ENCODE assay signal across 33 mouse cellular contexts in the genomic region with DNA sequence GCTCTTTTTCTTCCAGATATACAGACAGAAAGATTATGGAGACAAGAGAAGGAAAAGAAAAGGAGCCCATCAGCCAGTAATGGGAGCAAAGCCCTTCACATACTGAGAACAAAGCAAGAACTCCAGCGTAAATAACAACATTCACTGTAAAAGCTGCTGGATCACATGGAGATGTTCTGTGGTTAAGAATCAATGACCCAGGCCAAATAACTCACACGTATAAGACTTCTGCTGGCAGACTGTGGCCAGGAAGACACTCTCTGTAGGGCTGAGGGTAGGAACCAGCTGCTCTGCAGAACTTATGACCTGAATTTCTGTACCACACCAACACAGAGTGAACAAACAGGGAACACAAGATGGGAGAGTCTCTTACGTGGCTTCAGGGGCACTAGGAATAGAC.
"Had no signal": no experiment of that assay in that cellular context is flagged by ENCODE, and none has a peak within 500 bp of the region (broad histone marks: within the 10 kb centered on the region; RNA-seq: fewer than 3 reads in every experiment).

No protein-coding gene starts in this region.

- H3K27me3 ChIP-seq: heart, embryonic 12.5 days; heart, embryonic 13.5 days; heart, embryonic 15.5 days; hindbrain, embryonic 12.5 days; hindbrain, embryonic 13.5 days; hindbrain, embryonic 15.5 days; intestine, embryonic 15.5 days; kidney, embryonic 15.5 days had no signal

- ATAC-seq: hindbrain, embryonic 16.5 days; hindbrain, postnatal 0 days; inflammation-experienced regulatory T-cells, adult 6 months; intestine, embryonic 15.5 days; intestine, embryonic 16.5 days; intestine, postnatal 0 days had no signal

- DNase-seq: heart, postnatal 10 days; heart, postnatal 14 days; heart, postnatal 36 days; heart, postnatal 4 days; kidney, adult 11 months; kidney, adult 18-20 months; kidney, adult 2 months; kidney, adult 8-10 months; kidney, adult 9 months; kidney, postnatal 10 days; kidney, postnatal 14 days; kidney, postnatal 36 days; kidney, postnatal 4 days; layer of hippocampus, adult 9-11 months; layer of hippocampus, postnatal 36 days had no signal

- H3K27ac ChIP-seq: heart, embryonic 10.5 days; heart, embryonic 13.5 days; heart, embryonic 15.5 days; hindbrain, embryonic 10.5 days; hindbrain, embryonic 12.5 days; hindbrain, embryonic 13.5 days; hindbrain, embryonic 14.5 days; hindbrain, embryonic 15.5 days; hindbrain, postnatal 0 days; intestine, embryonic 15.5 days; kidney, embryonic 15.5 days; kidney, postnatal 0 days; layer of hippocampus, adult 2 months had no signal

- H3K4me3 ChIP-seq: heart, embryonic 10.5 days; heart, embryonic 12.5 days; heart, embryonic 13.5 days; heart, embryonic 15.5 days; hindbrain, embryonic 10.5 days; hindbrain, embryonic 12.5 days; hindbrain, embryonic 13.5 days; hindbrain, embryonic 15.5 days; intestine, embryonic 15.5 days; kidney, embryonic 15.5 days; layer of hippocampus, adult 2 months had no signal
